Comparison of ENCODE assay signal across 8 mouse cellular contexts in the genomic region with DNA sequence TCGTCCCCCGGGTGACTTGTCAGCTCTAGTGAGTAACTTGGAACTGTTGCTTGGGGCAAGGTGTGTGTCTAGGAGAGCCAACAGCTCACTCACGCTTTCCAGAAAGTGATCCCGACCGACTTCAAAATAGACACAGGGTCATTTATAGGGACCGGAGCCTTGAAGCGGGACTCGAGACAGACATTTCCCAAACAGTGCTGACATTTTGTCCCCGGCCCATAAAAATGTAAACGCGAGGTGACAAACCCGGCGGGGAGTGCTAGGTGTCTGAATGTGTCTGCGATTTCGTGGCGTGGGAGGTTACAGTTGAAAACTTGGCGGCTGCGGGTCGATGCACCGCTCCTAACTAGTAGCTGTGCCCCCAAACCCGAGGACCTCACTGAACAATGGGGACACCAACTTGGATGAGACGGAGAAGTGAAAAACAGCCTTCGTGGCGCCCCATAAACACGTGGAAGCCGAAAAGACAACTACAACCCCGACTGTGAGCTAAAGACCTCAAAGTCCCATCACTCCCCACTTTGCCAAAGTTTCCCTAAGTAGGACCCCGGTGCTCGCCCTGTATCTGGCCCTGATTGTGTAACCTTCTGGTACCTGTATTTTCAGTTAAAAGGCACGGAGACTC. TPM values are rescaled to one million over a fixed set of nuclear protein-coding genes. Genes with fewer than 3 reads are reported as not detected.
A peak's percentile ranks its signal among the peaks of the same experiment; 100 is the strongest.
DNase-seq lines count a peak whose midpoint lies in the region; ATAC-seq and TF ChIP-seq lines count a peak whose summit lies in the region.

No protein-coding gene starts in this region.

- no peak for TF ChIP-seq CTCF in stomach, postnatal 0 days (IDR thresholded peaks at IDR 0.05; ENCODE audit: low read depth)

- H3K27ac ChIP-seq in embryonic facial prominence, embryonic 10.5 days (replicated peaks) = no peak overlapping the region
- H3K27ac ChIP-seq in hindbrain, embryonic 14.5 days = no peak overlapping the region
- no peak overlapping the region for H3K27ac ChIP-seq in lung, embryonic 15.5 days
- no peak overlapping the region for H3K27ac ChIP-seq in stomach, postnatal 0 days (replicated peaks)

- H3K9ac ChIP-seq in hindbrain, embryonic 14.5 days = 0 out of 2 replicates have a peak overlapping the region, but pooled peaks have one; percentile 57
- H3K9ac ChIP-seq in lung, embryonic 15.5 days = peak overlapping the region; percentile 64
- peak overlapping the region; percentile 61 for H3K9ac ChIP-seq in stomach, postnatal 0 days (ENCODE audit: low read length)

- WGBS in embryonic facial prominence, embryonic 10.5 days = under 1% methylated on average over 30 of the region's 30 CpGs
- under 1% methylated on average over 30 of the region's 30 CpGs for WGBS in hindbrain, embryonic 14.5 days
- under 1% methylated on average over 30 of the region's 30 CpGs for WGBS in lung, embryonic 15.5 days
- under 1% methylated on average over 30 of the region's 30 CpGs for WGBS in stomach, postnatal 0 days

- no peaks in the 10 kb centered on the region for H3K9me3 ChIP-seq in embryonic facial prominence, embryonic 10.5 days
- H3K9me3 ChIP-seq in hindbrain, embryonic 14.5 days (ENCODE audit: control insufficient read depth, low read length) = no peaks in the 10 kb centered on the region
- H3K9me3 ChIP-seq in lung, embryonic 15.5 days = no peaks in the 10 kb centered on the region
- H3K9me3 ChIP-seq in stomach, postnatal 0 days (ENCODE audit: control insufficient read depth, low read length) = no peaks in the 10 kb centered on the region

- H3K4me1 ChIP-seq in embryonic facial prominence, embryonic 10.5 days = peaks cover 37% of the 10 kb centered on the region
- peaks cover 19% of the 10 kb centered on the region for H3K4me1 ChIP-seq in hindbrain, embryonic 14.5 days (replicated peaks; ENCODE audit: control insufficient read depth, insufficient read depth, low read length)
- peaks cover 22% of the 10 kb centered on the region for H3K4me1 ChIP-seq in lung, embryonic 15.5 days
- peaks cover 2% of the 10 kb centered on the region; the same call in 1 of the 2 replicates for H3K4me1 ChIP-seq in stomach, postnatal 0 days (replicated peaks; ENCODE audit: control insufficient read depth, insufficient read depth)

- TF ChIP-seq EP300 in stomach, postnatal 0 days (optimal IDR thresholded peaks at IDR 0.05) = no peak

- H3K4me3 ChIP-seq in embryonic facial prominence, embryonic 10.5 days = peak overlapping the region; percentile 74
- H3K4me3 ChIP-seq in hindbrain, embryonic 14.5 days (replicated peaks; ENCODE audit: low read length) = peak overlapping the region; percentile 40
- peak overlapping the region; percentile 66 for H3K4me3 ChIP-seq in lung, embryonic 15.5 days
- peak overlapping the region; percentile 66 for H3K4me3 ChIP-seq in stomach, postnatal 0 days (ENCODE audit: low read depth, low read length)

- peak; percentile 58 for DNase-seq in kidney, adult 18-20 months
- no peak for DNase-seq in kidney, adult 8-10 months
- DNase-seq in embryonic facial prominence, embryonic 10.5 days (ENCODE audit: low spot score) = peak; percentile 36
- DNase-seq in hindbrain, embryonic 14.5 days (ENCODE audit: low spot score) = no peak
- DNase-seq in stomach, postnatal 0 days (ENCODE audit: low spot score) = peak; percentile 33
- no peak for DNase-seq in right cerebral cortex, adult 18-20 months
- DNase-seq in frontal cortex, postnatal 25 days (ENCODE audit: low spot score in 2 of 2) = no peak

- peak overlapping the region; percentile 91 for H3K4me2 ChIP-seq in hindbrain, embryonic 14.5 days (replicated peaks)
- peak overlapping the region; percentile 100 for H3K4me2 ChIP-seq in lung, embryonic 15.5 days
- peak overlapping the region; percentile 99 for H3K4me2 ChIP-seq in stomach, postnatal 0 days (replicated peaks; ENCODE audit: low read depth)

- ATAC-seq in hindbrain, embryonic 14.5 days (ENCODE audit: low FRiP score) = no peak
- ATAC-seq in lung, embryonic 15.5 days (ENCODE audit: borderline replicate concordance, extremely low read depth, low FRiP score, low TSS enrichment) = no peak
- no peak for ATAC-seq in stomach, postnatal 0 days (ENCODE audit: low FRiP score, low TSS enrichment)

- H3K27me3 ChIP-seq in embryonic facial prominence, embryonic 10.5 days (replicated peaks; ENCODE audit: low read depth, poor library complexity, severe bottlenecking) = peaks cover 56% of the 10 kb centered on the region
- H3K27me3 ChIP-seq in hindbrain, embryonic 14.5 days (ENCODE audit: control insufficient read depth, insufficient read depth, low read length) = peaks cover 43% of the 10 kb centered on the region
- peaks cover 15% of the 10 kb centered on the region; the same call in 1 of the 2 replicates for H3K27me3 ChIP-seq in lung, embryonic 15.5 days
- H3K27me3 ChIP-seq in stomach, postnatal 0 days (ENCODE audit: control insufficient read depth, insufficient read depth, low read length) = 0 out of 2 replicates have a peak, but pooled peaks cover 3% of the 10 kb centered on the region

- H3K36me3 ChIP-seq in embryonic facial prominence, embryonic 10.5 days (replicated peaks) = no peaks in the 10 kb centered on the region
- no peaks in the 10 kb centered on the region for H3K36me3 ChIP-seq in hindbrain, embryonic 14.5 days (replicated peaks; ENCODE audit: control insufficient read depth, insufficient read depth)
- H3K36me3 ChIP-seq in lung, embryonic 15.5 days = no peaks in the 10 kb centered on the region
- no peaks in the 10 kb centered on the region for H3K36me3 ChIP-seq in stomach, postnatal 0 days (ENCODE audit: control insufficient read depth, insufficient read depth, low read length)

RNA-seq across cellular contexts. Expression of gene Glis3, which starts 1.1 kb away (rescaled TPM):
- 1.7 and 2.3 TPM in 2 replicates for polyA plus RNA-seq in embryonic facial prominence, embryonic 10.5 days (2016; fragmentation: Nextera tagmentation; extraction: Ambion mirVana)
- 3.2 and 4.1 TPM in 2 replicates for polyA plus RNA-seq in hindbrain, embryonic 14.5 days (2014; fragmentation: Nextera tagmentation; extraction: Ambion mirVana)
- 4.5 and 4.6 TPM in 2 replicates for polyA plus RNA-seq in lung, embryonic 15.5 days (2015; fragmentation: Nextera tagmentation; extraction: Ambion mirVana)
- 0.85 and 1.0 TPM in 2 replicates for polyA plus RNA-seq in stomach, postnatal 0 days (2015; fragmentation: Nextera tagmentation; extraction: Ambion mirVana)

Comparison
In these comparisons a context has a peak if more than half of its experiments do, and no peak if none do; other contexts are left out.
1. DNase-seq: peak in kidney, adult 18-20 months (single experiment), embryonic facial prominence, embryonic 10.5 days (single experiment) and stomach, postnatal 0 days (single experiment); none in kidney, adult 8-10 months (0 of 2), hindbrain, embryonic 14.5 days (single experiment), right cerebral cortex, adult 18-20 months (single experiment) and frontal cortex, postnatal 25 days (0 of 2).
2. Peak in every context shown above with its lines, with median percentiles within 50 percentile points of each other: H3K4me3 ChIP-seq, H3K4me2 ChIP-seq and H3K9ac ChIP-seq.